Mouse (Mus musculus) midbrain, embryonic 12.5 days (tissue): ENCODE measurements at regions not wholly inside any gene's neighbourhood (a gene's known extent, or its start where the extent isn't known, plus 50 kb on each side); places are given as distances from the start of the nearest gene placed in this dataset.

ENCODE experiments used
- ATAC-seq: fragments of 200-750 bp; cut with Nextera tagmentation; 2 replicates; pipeline ENCODE4 v1.8.0; 2017; ENCODE audit warnings: low read depth, moderate TSS enrichment, moderate library complexity; ENCODE audit not compliant: low FRiP score
- H3K27ac ChIP-seq: fragments of 300-500 bp; sonication (generic); replicated peaks from 2 replicates; pipeline ENCODE4 v1.5.1; 2016; ENCODE audit warnings: mild to moderate bottlenecking
- H3K27me3 ChIP-seq: fragments of 300-500 bp; sonication (generic); 2 replicates; pipeline ENCODE4 v1.6.1; 2016; ENCODE audit warnings: mild to moderate bottlenecking
- H3K36me3 ChIP-seq: fragments of 300-500 bp; sonication (generic); 2 replicates; pipeline ENCODE4 v1.6.1; 2016
- H3K4me1 ChIP-seq: fragments of 300-500 bp; sonication (generic); 2 replicates; pipeline ENCODE4 v1.6.1; 2016
- H3K4me2 ChIP-seq: fragments of 300-500 bp; sonication (generic); replicated peaks from 2 replicates; pipeline ENCODE4 v1.6.1; 2016; ENCODE audit warnings: mild to moderate bottlenecking, moderate library complexity
- H3K4me3 ChIP-seq: fragments of 300-500 bp; sonication (generic); 2 replicates; pipeline ENCODE4 v1.5.1; 2016; ENCODE audit warnings: mild to moderate bottlenecking
- H3K9ac ChIP-seq: fragments of 300-500 bp; sonication (generic); replicated peaks from 2 replicates; pipeline ENCODE4 v1.6.1; 2016; ENCODE audit warnings: mild to moderate bottlenecking, moderate library complexity
- H3K9me3 ChIP-seq: fragments of 300-500 bp; sonication (generic); 2 replicates; pipeline ENCODE4 v1.6.1; 2016; ENCODE audit warnings: mild to moderate bottlenecking
- WGBS: fragments of 180-500 bp; shearing (Covaris S2); methylation state at CpG from one replicate; pipeline ENCODE4 v1.1.7; 2016; 5-methylcytosine and 5-hydroxymethylcytosine counted together

- no peaks in the 10 kb centered on the region for H3K36me3 ChIP-seq
- no peak overlapping the region for H3K4me3 ChIP-seq
- no peak overlapping the region for H3K27ac ChIP-seq
- no peaks in the 10 kb centered on the region for H3K4me1 ChIP-seq
- H3K27me3 ChIP-seq, result no peaks in the 10 kb centered on the region
- H3K4me2 ChIP-seq, result no peak overlapping the region
- H3K9ac ChIP-seq, result no peak overlapping the region
- H3K9me3 ChIP-seq, result no peaks in the 10 kb centered on the region
- ATAC-seq, result no peak
- WGBS, result 69% methylated on average over 11 of the region's 17 CpGs
These were observed 62.0 kb upstream of the Ccdc60 start for GRCm38 (mm10) chr5:116350761-116351160.

GRCm38 (mm10) chr5:116342203-116342928, 53.6 kb upstream of the Ccdc60 start:
- H3K36me3 ChIP-seq, result no peaks in the 10 kb centered on the region
- H3K4me1 ChIP-seq, result peaks cover 10% of the 10 kb centered on the region
- peaks cover 25% of the 10 kb centered on the region for H3K27me3 ChIP-seq
- no peak overlapping the region for H3K27ac ChIP-seq
- no peak overlapping the region for H3K4me3 ChIP-seq
- ATAC-seq, result peak; percentile 38; the same call in 1 of the 2 replicates
- no peaks in the 10 kb centered on the region for H3K9me3 ChIP-seq
- H3K9ac ChIP-seq, result no peak overlapping the region
- H3K4me2 ChIP-seq, result peak overlapping the region; percentile 28
- 11% methylated on average over 14 of the region's 14 CpGs for WGBS

- peaks cover 24% of the 10 kb centered on the region for H3K27me3 ChIP-seq
- no peak overlapping the region for H3K4me3 ChIP-seq
- H3K36me3 ChIP-seq, result no peaks in the 10 kb centered on the region
- H3K27ac ChIP-seq, result no peak overlapping the region
- no peak for ATAC-seq
- 52% methylated on average over 8 of the region's 8 CpGs for WGBS
- H3K9ac ChIP-seq, result no peak overlapping the region
- peaks cover 15% of the 10 kb centered on the region for H3K4me1 ChIP-seq
- no peaks in the 10 kb centered on the region for H3K9me3 ChIP-seq
- no peak overlapping the region for H3K4me2 ChIP-seq
These were observed 50.7 kb upstream of the Ccdc60 start for GRCm38 (mm10) chr5:116339501-116339900.
